11 mouse cellular contexts compared by ENCODE assay signal in genomic region chr11:45992087-45992486, GRCm38 (mm10). TPM values are rescaled to one million over a fixed set of nuclear protein-coding genes. Genes with fewer than 3 reads are reported as not detected.
A peak's percentile ranks its signal among the peaks of the same experiment; 100 is the strongest.
DNase-seq lines count a peak whose midpoint lies in the region; ATAC-seq and TF ChIP-seq lines count a peak whose summit lies in the region.
"Had no signal": no experiment of that assay in that cellular context is flagged by ENCODE, and none has a peak within 500 bp of the region (broad histone marks: within the 10 kb centered on the region; RNA-seq: fewer than 3 reads in every experiment).

No protein-coding gene starts in this region.

- peak overlapping the region; percentile 19 for H3K4me3 ChIP-seq in heart, postnatal 0 days (ENCODE audit: low read depth, low read length)
- peak overlapping the region; percentile 25 for H3K4me3 ChIP-seq in embryonic facial prominence, embryonic 14.5 days (ENCODE audit: low read depth, low read length)
- peak overlapping the region; percentile 7; the same call in 1 of the 2 replicates for H3K4me3 ChIP-seq in intestine, embryonic 14.5 days (ENCODE audit: low read depth, low read length)
- H3K4me3 ChIP-seq in midbrain, embryonic 16.5 days (ENCODE audit: low read depth, low read length): no peak overlapping the region

- 42% methylated on average over 13 of the region's 13 CpGs for WGBS in heart, postnatal 0 days
- 52% methylated on average over 13 of the region's 13 CpGs for WGBS in embryonic facial prominence, embryonic 14.5 days
- 50% methylated on average over 13 of the region's 13 CpGs for WGBS in intestine, embryonic 14.5 days
- WGBS in midbrain, embryonic 16.5 days: 54% methylated on average over 13 of the region's 13 CpGs

- peaks cover 5% of the 10 kb centered on the region; the same call in 1 of the 2 replicates for H3K4me1 ChIP-seq in heart, postnatal 0 days (ENCODE audit: control insufficient read depth, insufficient read depth)
- H3K4me1 ChIP-seq in embryonic facial prominence, embryonic 14.5 days (ENCODE audit: control insufficient read depth, insufficient read depth, low read length): no peaks in the 10 kb centered on the region
- H3K4me1 ChIP-seq in intestine, embryonic 14.5 days (replicated peaks; ENCODE audit: control insufficient read depth, insufficient read depth, low read length): peaks cover 7% of the 10 kb centered on the region
- H3K4me1 ChIP-seq in midbrain, embryonic 16.5 days (ENCODE audit: control insufficient read depth, insufficient read depth, low read length): peaks cover 3% of the 10 kb centered on the region; the same call in 1 of the 2 replicates

- H3K9me3 ChIP-seq in heart, postnatal 0 days (replicated peaks; ENCODE audit: control insufficient read depth, low read length): no peaks in the 10 kb centered on the region
- no peaks in the 10 kb centered on the region for H3K9me3 ChIP-seq in embryonic facial prominence, embryonic 14.5 days (ENCODE audit: control insufficient read depth, low read length)
- H3K9me3 ChIP-seq in intestine, embryonic 14.5 days (ENCODE audit: control insufficient read depth, low read length): no peaks in the 10 kb centered on the region
- no peaks in the 10 kb centered on the region for H3K9me3 ChIP-seq in midbrain, embryonic 16.5 days (replicated peaks; ENCODE audit: control insufficient read depth, low read length, poor library complexity, severe bottlenecking)
- H3K9me3 ChIP-seq: G1E had no signal

- intact Hi-C loops in heart, postnatal 10 days (cut with DNase I): no loop called here

- H3K9ac ChIP-seq in heart, postnatal 0 days (replicated peaks; ENCODE audit: low read depth, low read length): no peak overlapping the region
- no peak overlapping the region; the same call in 1 of the 2 replicates for H3K9ac ChIP-seq in embryonic facial prominence, embryonic 14.5 days (ENCODE audit: low read depth, low read length)
- H3K9ac ChIP-seq in intestine, embryonic 14.5 days (ENCODE audit: low read length): no peak overlapping the region
- no peak overlapping the region for H3K9ac ChIP-seq in midbrain, embryonic 16.5 days (ENCODE audit: low read depth, low read length)

- TF ChIP-seq CTCF in heart, postnatal 0 days (IDR thresholded peaks at IDR 0.05; ENCODE audit: low read depth): no peak

- no peak for DNase-seq in heart, postnatal 0 days (ENCODE audit: low spot score)
- no peak for DNase-seq in heart, postnatal 10 days
- no peak for DNase-seq in embryonic facial prominence, embryonic 14.5 days (ENCODE audit: low spot score)
- DNase-seq in intestine, embryonic 14.5 days (ENCODE audit: low spot score): no peak
- DNase-seq in ovary, postnatal 14 days (ENCODE audit: low spot score): no peak
- no peak for DNase-seq in adrenal gland, postnatal 4 days (ENCODE audit: low spot score in 2 of 2)
- DNase-seq: kidney, adult 2 months had no signal

- H3K27me3 ChIP-seq in heart, postnatal 0 days (ENCODE audit: control insufficient read depth, insufficient read depth, low read length): no peaks in the 10 kb centered on the region
- H3K27me3 ChIP-seq in embryonic facial prominence, embryonic 14.5 days (replicated peaks; ENCODE audit: control insufficient read depth, insufficient read depth, low read length): no peaks in the 10 kb centered on the region
- H3K27me3 ChIP-seq in intestine, embryonic 14.5 days (replicated peaks; ENCODE audit: control insufficient read depth, insufficient read depth, low read length): no peaks in the 10 kb centered on the region
- H3K27me3 ChIP-seq in midbrain, embryonic 16.5 days (ENCODE audit: control insufficient read depth, insufficient read depth, low read depth, low read length): no peaks in the 10 kb centered on the region

- no peaks in the 10 kb centered on the region for H3K36me3 ChIP-seq in heart, postnatal 0 days (replicated peaks; ENCODE audit: control insufficient read depth, insufficient read depth, low read length)
- H3K36me3 ChIP-seq in embryonic facial prominence, embryonic 14.5 days (ENCODE audit: control insufficient read depth, insufficient read depth, low read length): no peaks in the 10 kb centered on the region
- no peaks in the 10 kb centered on the region for H3K36me3 ChIP-seq in intestine, embryonic 14.5 days (ENCODE audit: control insufficient read depth, insufficient read depth, low read length)
- H3K36me3 ChIP-seq in midbrain, embryonic 16.5 days (ENCODE audit: control insufficient read depth, insufficient read depth, low read length): no peaks in the 10 kb centered on the region
- H3K36me3 ChIP-seq: G1E had no signal

- TF ChIP-seq EP300 in heart, postnatal 0 days (IDR thresholded peaks at IDR 0.05; ENCODE audit: low read depth): no peak

- H3K27ac ChIP-seq in heart, postnatal 0 days (ENCODE audit: low read depth): no peak overlapping the region
- no peak overlapping the region for H3K27ac ChIP-seq in embryonic facial prominence, embryonic 14.5 days (replicated peaks; ENCODE audit: low read depth, low read length)
- no peak overlapping the region for H3K27ac ChIP-seq in intestine, embryonic 14.5 days (ENCODE audit: low read depth)
- H3K27ac ChIP-seq in midbrain, embryonic 16.5 days (ENCODE audit: low read length): no peak overlapping the region
- H3K27ac ChIP-seq: macrophage had no signal

- H3K4me2 ChIP-seq in heart, postnatal 0 days (ENCODE audit: low read depth, low read length): peak overlapping the region; percentile 51
- peak overlapping the region; percentile 56 for H3K4me2 ChIP-seq in embryonic facial prominence, embryonic 14.5 days (ENCODE audit: low read depth, low read length)
- peak overlapping the region; percentile 45 for H3K4me2 ChIP-seq in intestine, embryonic 14.5 days (ENCODE audit: low read length)
- H3K4me2 ChIP-seq in midbrain, embryonic 16.5 days (ENCODE audit: low read length): peak overlapping the region; percentile 46; the same call in 1 of the 2 replicates

- ATAC-seq in heart, postnatal 0 days (ENCODE audit: insufficient read depth, low read depth): no peak
- no peak for ATAC-seq in embryonic facial prominence, embryonic 14.5 days (ENCODE audit: low read depth)
- no peak for ATAC-seq in intestine, embryonic 14.5 days (replicated peaks; ENCODE audit: low FRiP score, low TSS enrichment, low read depth)
- ATAC-seq in midbrain, embryonic 16.5 days: no peak
- no peak for ATAC-seq in erythroid progenitor cell, adult 5-6 weeks (replicated peaks; ENCODE audit: low FRiP score, poor library complexity, severe bottlenecking)

RNA-seq across cellular contexts. Expression of gene Sox30, which starts 12.0 kb away (rescaled TPM):
- total RNA-seq in heart, postnatal 0 days (2014; rRNA removed; ENCODE audit: low replicate concordance): 1.3 TPM in 1 of 2 replicates, not detected in the other
- 0.10 and 0.22 TPM in 2 replicates for polyA plus RNA-seq in heart, postnatal 0 days (2015; fragmentation: Nextera tagmentation; extraction: Ambion mirVana)
- total RNA-seq in heart, postnatal 10 days (2021): under 1 TPM; 0.24 to 0.30 TPM
- polyA plus RNA-seq in embryonic facial prominence, embryonic 14.5 days (2014; fragmentation: Nextera tagmentation; extraction: Ambion mirVana): 0.21 and 0.24 TPM in 2 replicates
- polyA plus RNA-seq in intestine, embryonic 14.5 days (2014; fragmentation: Nextera tagmentation; extraction: Ambion mirVana): 0.09 and 0.24 TPM in 2 replicates
- 0.06 and 0.08 TPM in 2 replicates for polyA plus RNA-seq in midbrain, embryonic 16.5 days (2015; fragmentation: Nextera tagmentation; extraction: Ambion mirVana)
- not detected in 2 replicates for total RNA-seq in erythroid progenitor cell, adult 5-6 weeks (2015; ENCODE audit: low replicate concordance)
- total RNA-seq in erythroid progenitor cell, adult 5-6 weeks (2017; ENCODE audit: low replicate concordance): not detected in 2 replicates
- under 1 TPM; 0.34 to 0.67 TPM for total RNA-seq in adrenal gland, postnatal 4 days (2021)
- polyA plus RNA-seq: G1E, macrophage had no signal

RNA-seq across cellular contexts. Expression of gene Thg1l, which starts 36.8 kb away (rescaled TPM):
- 12.8 and 31.3 TPM in 2 replicates for total RNA-seq in heart, postnatal 0 days (2014; rRNA removed; ENCODE audit: low replicate concordance)
- polyA plus RNA-seq in heart, postnatal 0 days (2015; fragmentation: Nextera tagmentation; extraction: Ambion mirVana): 3.9 and 5.8 TPM in 2 replicates
- total RNA-seq in heart, postnatal 10 days (2021): 1 to 10 TPM; 6.4 to 9.8 TPM
- 9.6 and 10.9 TPM in 2 replicates for polyA plus RNA-seq in embryonic facial prominence, embryonic 14.5 days (2014; fragmentation: Nextera tagmentation; extraction: Ambion mirVana)
- 12.2 and 14.8 TPM in 2 replicates for polyA plus RNA-seq in intestine, embryonic 14.5 days (2014; fragmentation: Nextera tagmentation; extraction: Ambion mirVana)
- polyA plus RNA-seq in midbrain, embryonic 16.5 days (2015; fragmentation: Nextera tagmentation; extraction: Ambion mirVana): 9.3 and 10.0 TPM in 2 replicates
- 1.4 and 1.7 TPM in 2 replicates for total RNA-seq in erythroid progenitor cell, adult 5-6 weeks (2015; ENCODE audit: low replicate concordance)
- 1.4 and 1.5 TPM in 2 replicates for total RNA-seq in erythroid progenitor cell, adult 5-6 weeks (2017; ENCODE audit: low replicate concordance)
- 10 to 100 TPM; 21.2 to 21.3 TPM for total RNA-seq in adrenal gland, postnatal 4 days (2021)

RNA-seq across cellular contexts. Expression of gene Lsm11, which starts 47.4 kb away (rescaled TPM):
- 8.9 and 13.5 TPM in 2 replicates for total RNA-seq in heart, postnatal 0 days (2014; rRNA removed; ENCODE audit: low replicate concordance)
- 3.2 and 3.4 TPM in 2 replicates for polyA plus RNA-seq in heart, postnatal 0 days (2015; fragmentation: Nextera tagmentation; extraction: Ambion mirVana)
- 1 to 10 TPM; 6.3 to 8.1 TPM for total RNA-seq in heart, postnatal 10 days (2021)
- polyA plus RNA-seq in embryonic facial prominence, embryonic 14.5 days (2014; fragmentation: Nextera tagmentation; extraction: Ambion mirVana): 8.3 TPM in 2 replicates
- 9.2 and 9.4 TPM in 2 replicates for polyA plus RNA-seq in intestine, embryonic 14.5 days (2014; fragmentation: Nextera tagmentation; extraction: Ambion mirVana)
- polyA plus RNA-seq in midbrain, embryonic 16.5 days (2015; fragmentation: Nextera tagmentation; extraction: Ambion mirVana): 25.1 and 26.3 TPM in 2 replicates
- total RNA-seq in erythroid progenitor cell, adult 5-6 weeks (2015; ENCODE audit: low replicate concordance): 0.42 and 0.72 TPM in 2 replicates
- 1.3 and 1.6 TPM in 2 replicates for total RNA-seq in erythroid progenitor cell, adult 5-6 weeks (2017; ENCODE audit: low replicate concordance)
- 10 to 100 TPM; 10.0 to 12.4 TPM for total RNA-seq in adrenal gland, postnatal 4 days (2021)
